In genomic region chr2:49679135-49679964, GRCm38 (mm10) we compare ENCODE assay signal across 10 mouse cellular contexts.
DNase-seq lines count a peak whose midpoint lies in the region; ATAC-seq and TF ChIP-seq lines count a peak whose summit lies in the region.
"Had no signal": no experiment of that assay in that cellular context is flagged by ENCODE, and none has a peak within 500 bp of the region (broad histone marks: within the 10 kb centered on the region; RNA-seq: fewer than 3 reads in every experiment).

No protein-coding gene starts in this region.

- no peak for TF ChIP-seq CTCF in layer of hippocampus, adult 2 months (conservative IDR thresholded peaks at IDR 0.05)

- peaks cover 6% of the 10 kb centered on the region; the same call in 1 of the 2 replicates for H3K36me3 ChIP-seq in forebrain, embryonic 15.5 days
- no peaks in the 10 kb centered on the region for H3K36me3 ChIP-seq in midbrain, embryonic 11.5 days (ENCODE audit: control insufficient read depth, insufficient read depth, low read length)

- H3K9ac ChIP-seq in forebrain, embryonic 15.5 days (replicated peaks): no peak overlapping the region
- H3K9ac ChIP-seq in midbrain, embryonic 11.5 days (ENCODE audit: low read length): no peak overlapping the region

- peaks cover 41% of the 10 kb centered on the region for H3K4me1 ChIP-seq in forebrain, embryonic 15.5 days
- H3K4me1 ChIP-seq in midbrain, embryonic 11.5 days (ENCODE audit: control insufficient read depth, insufficient read depth, low read length): peaks cover 23% of the 10 kb centered on the region

- ATAC-seq in forebrain, embryonic 15.5 days (replicated peaks): peak; percentile 47; the same call in 1 of the 2 replicates
- ATAC-seq in midbrain, embryonic 11.5 days (ENCODE audit: low FRiP score): peak; percentile 61
- ATAC-seq in erythroblast, adult 5-6 weeks (replicated peaks; ENCODE audit: low FRiP score, poor library complexity, severe bottlenecking): no peak
- no peak for ATAC-seq in cerebellum, adult (ENCODE audit: insufficient number of reproducible peaks, low FRiP score, low TSS enrichment)
- ATAC-seq in megakaryocyte-erythroid progenitor cell, adult 5-6 weeks (replicated peaks; ENCODE audit: low FRiP score, low TSS enrichment, poor library complexity, severe bottlenecking): no peak

- H3K27ac ChIP-seq in layer of hippocampus, adult 2 months: peak overlapping the region; percentile 68
- peak overlapping the region; percentile 51 for H3K27ac ChIP-seq in forebrain, embryonic 15.5 days (replicated peaks)
- peak overlapping the region; percentile 32; the same call in 1 of the 2 replicates for H3K27ac ChIP-seq in midbrain, embryonic 11.5 days (ENCODE audit: low read depth, low read length)
- H3K27ac ChIP-seq: limb, embryonic 10.5 days had no signal

- no peak overlapping the region for H3K4me2 ChIP-seq in forebrain, embryonic 15.5 days (replicated peaks)
- H3K4me2 ChIP-seq in midbrain, embryonic 11.5 days: no peak overlapping the region

- WGBS in forebrain, embryonic 15.5 days: 44% methylated on average over 16 of the region's 16 CpGs
- 77% methylated on average over 16 of the region's 16 CpGs for WGBS in midbrain, embryonic 11.5 days

- H3K4me3 ChIP-seq in layer of hippocampus, adult 2 months: no peak overlapping the region
- no peak overlapping the region for H3K4me3 ChIP-seq in forebrain, embryonic 15.5 days
- no peak overlapping the region for H3K4me3 ChIP-seq in midbrain, embryonic 11.5 days (ENCODE audit: low read depth, low read length)
- H3K4me3 ChIP-seq: limb, embryonic 10.5 days had no signal

- no peaks in the 10 kb centered on the region for H3K27me3 ChIP-seq in forebrain, embryonic 15.5 days
- no peaks in the 10 kb centered on the region for H3K27me3 ChIP-seq in midbrain, embryonic 11.5 days (ENCODE audit: control insufficient read depth, insufficient read depth, low read length)

- H3K9me3 ChIP-seq in forebrain, embryonic 15.5 days: no peaks in the 10 kb centered on the region
- H3K9me3 ChIP-seq in midbrain, embryonic 11.5 days (ENCODE audit: control insufficient read depth, low read length): no peaks in the 10 kb centered on the region
- H3K9me3 ChIP-seq: limb, embryonic 10.5 days had no signal

- no peak for DNase-seq in layer of hippocampus, adult 2 months (ENCODE audit: low spot score in 2 of 2)
- DNase-seq in layer of hippocampus, postnatal 36 days: no peak
- no peak for DNase-seq in midbrain, embryonic 11.5 days (ENCODE audit: low spot score, missing footprints)
- peak; percentile 49 for DNase-seq in retina, postnatal 1 day
- DNase-seq: spleen, adult 18-20 months had no signal

Comparison
In these comparisons a context has a peak if more than half of its experiments do, and no peak if none do; other contexts are left out.
1. ATAC-seq: peak in forebrain, embryonic 15.5 days (single experiment) and midbrain, embryonic 11.5 days (single experiment); none in erythroblast, adult 5-6 weeks (single experiment), cerebellum, adult (single experiment) and megakaryocyte-erythroid progenitor cell, adult 5-6 weeks (single experiment).
2. Peak in every context shown above with its lines, with median percentiles within 50 percentile points of each other: H3K27ac ChIP-seq.